Comparison of ENCODE assay signal across 36 mouse cellular contexts in genomic region chr11:103714074-103714473, GRCm38 (mm10). TPM values are rescaled to one million over a fixed set of nuclear protein-coding genes. Genes with fewer than 3 reads are reported as not detected.
"Had no signal": no experiment of that assay in that cellular context is flagged by ENCODE, and none has a peak within 500 bp of the region (broad histone marks: within the 10 kb centered on the region; RNA-seq: fewer than 3 reads in every experiment).

No protein-coding gene starts in this region.

- ATAC-seq: liver, embryonic 12.5 days; liver, postnatal 0 days; lung, postnatal 0 days; midbrain, embryonic 13.5 days; midbrain, embryonic 15.5 days; midbrain, embryonic 16.5 days had no signal

- H3K9ac ChIP-seq: limb, embryonic 12.5 days; limb, embryonic 13.5 days; limb, embryonic 15.5 days; liver, embryonic 12.5 days; liver, embryonic 13.5 days; liver, embryonic 14.5 days; liver, embryonic 15.5 days; liver, postnatal 0 days; lung, embryonic 14.5 days; lung, embryonic 15.5 days; midbrain, embryonic 12.5 days; midbrain, embryonic 13.5 days; midbrain, embryonic 15.5 days; neural tube, embryonic 12.5 days; neural tube, embryonic 13.5 days had no signal

- H3K27me3 ChIP-seq: limb, embryonic 15.5 days; liver, embryonic 13.5 days; liver, embryonic 15.5 days; lung, embryonic 15.5 days; midbrain, embryonic 13.5 days; midbrain, embryonic 15.5 days; neural tube, embryonic 12.5 days had no signal

- H3K9me3 ChIP-seq: limb, embryonic 10.5 days; limb, embryonic 13.5 days; limb, embryonic 15.5 days; liver, embryonic 12.5 days; liver, embryonic 13.5 days; liver, embryonic 15.5 days; lung, embryonic 15.5 days; midbrain, embryonic 10.5 days; midbrain, embryonic 12.5 days; midbrain, embryonic 13.5 days; midbrain, embryonic 15.5 days; neural tube, embryonic 12.5 days; neural tube, embryonic 13.5 days had no signal

- H3K27ac ChIP-seq: limb, embryonic 10.5 days; limb, embryonic 12.5 days; limb, embryonic 13.5 days; limb, embryonic 15.5 days; liver, embryonic 12.5 days; liver, embryonic 13.5 days; liver, embryonic 14.5 days; liver, embryonic 15.5 days; lung, embryonic 15.5 days; macrophage; midbrain, embryonic 10.5 days; midbrain, embryonic 12.5 days; midbrain, embryonic 13.5 days; midbrain, embryonic 15.5 days; neural tube, embryonic 12.5 days; neural tube, embryonic 13.5 days had no signal

- DNase-seq: left cerebral cortex, postnatal 4 days; liver; liver, embryonic 13.5 days; liver, postnatal 0 days; lung, adult 18-20 months; lung, adult 2 months; lung, embryonic 14.5 days; lung, postnatal 10 days; lung, postnatal 14 days; lung, postnatal 36 days; lung, postnatal 4 days; midbrain, embryonic 14.5 days had no signal

- H3K4me1 ChIP-seq: liver, embryonic 13.5 days; liver, embryonic 15.5 days; lung, embryonic 15.5 days; midbrain, embryonic 15.5 days; neural tube, embryonic 12.5 days; neural tube, embryonic 13.5 days had no signal

- H3K4me3 ChIP-seq: limb, embryonic 10.5 days; limb, embryonic 12.5 days; limb, embryonic 13.5 days; limb, embryonic 15.5 days; liver, embryonic 12.5 days; liver, embryonic 13.5 days; liver, embryonic 15.5 days; lung, embryonic 15.5 days; megakaryocyte, embryonic 14.5 days; midbrain, embryonic 10.5 days; midbrain, embryonic 12.5 days; midbrain, embryonic 13.5 days; midbrain, embryonic 15.5 days; myocyte; neural tube, embryonic 12.5 days; neural tube, embryonic 13.5 days had no signal

- H3K36me3 ChIP-seq: limb, embryonic 10.5 days; limb, embryonic 12.5 days; limb, embryonic 13.5 days; limb, embryonic 15.5 days; liver, embryonic 12.5 days; liver, embryonic 13.5 days; liver, embryonic 15.5 days; lung, embryonic 15.5 days; midbrain, embryonic 10.5 days; midbrain, embryonic 12.5 days; midbrain, embryonic 13.5 days; midbrain, embryonic 15.5 days; neural tube, embryonic 12.5 days; neural tube, embryonic 13.5 days had no signal

- H3K4me2 ChIP-seq: limb, embryonic 12.5 days; limb, embryonic 13.5 days; limb, embryonic 15.5 days; liver, embryonic 11.5 days; liver, embryonic 12.5 days; liver, embryonic 13.5 days; liver, embryonic 15.5 days; lung, embryonic 14.5 days; lung, embryonic 15.5 days; midbrain, embryonic 11.5 days; midbrain, embryonic 12.5 days; midbrain, embryonic 13.5 days; midbrain, embryonic 15.5 days; neural tube, embryonic 12.5 days; neural tube, embryonic 13.5 days had no signal

RNA-seq across cellular contexts. Expression of gene Wnt9b, which starts 35.5 kb away (rescaled TPM):
- polyA plus RNA-seq: liver, embryonic 12.5 days; lung, embryonic 14.5 days; lung, embryonic 16.5 days; macrophage; myocyte; neural tube, embryonic 13.5 days had no signal

RNA-seq across cellular contexts. Expression of gene Wnt3, which starts 59.9 kb away (rescaled TPM):
- polyA plus RNA-seq: liver, adult 2 months; liver, embryonic 15.5 days; liver, embryonic 16.5 days; liver, postnatal 0 days; macrophage had no signal
